Comparison of ENCODE assay signal across 21 mouse cellular contexts in genomic region chr5:111594111-111594510, GRCm38 (mm10).
DNase-seq lines count a peak whose midpoint lies in the region; ATAC-seq and TF ChIP-seq lines count a peak whose summit lies in the region.
"Had no signal": no experiment of that assay in that cellular context is flagged by ENCODE, and none has a peak within 500 bp of the region (broad histone marks: within the 10 kb centered on the region; RNA-seq: fewer than 3 reads in every experiment).

No protein-coding gene starts in this region.

- no peak overlapping the region for H3K4me2 ChIP-seq in hindbrain, embryonic 12.5 days (replicated peaks)
- no peak overlapping the region for H3K4me2 ChIP-seq in hindbrain, postnatal 0 days (ENCODE audit: low read depth, low read length)
- no peak overlapping the region for H3K4me2 ChIP-seq in forebrain, embryonic 13.5 days
- H3K4me2 ChIP-seq in midbrain, embryonic 15.5 days, result no peak overlapping the region
- no peak overlapping the region for H3K4me2 ChIP-seq in neural tube, embryonic 15.5 days
- H3K4me2 ChIP-seq: embryonic facial prominence, embryonic 13.5 days; limb, embryonic 13.5 days; liver, embryonic 13.5 days; lung, embryonic 14.5 days had no signal

- no peak for DNase-seq in hindbrain, postnatal 0 days (ENCODE audit: low spot score)
- DNase-seq in ZHBTc4 (ENCODE audit: low read depth, low spot score), result peak; percentile 56
- DNase-seq in lung, postnatal 14 days, result no peak
- DNase-seq: adrenal gland, adult 8-10 months; cerebellum, adult 9-10 months; heart, postnatal 10 days; kidney, adult 11 months; kidney, postnatal 10 days; layer of hippocampus, postnatal 36 days; liver, embryonic 13.5 days; lung, embryonic 14.5 days; lung, postnatal 4 days had no signal

- no peaks in the 10 kb centered on the region for H3K9me3 ChIP-seq in hindbrain, embryonic 12.5 days (replicated peaks)
- H3K9me3 ChIP-seq in hindbrain, postnatal 0 days (ENCODE audit: low read length), result no peaks in the 10 kb centered on the region
- no peaks in the 10 kb centered on the region for H3K9me3 ChIP-seq in forebrain, embryonic 13.5 days (replicated peaks)
- no peaks in the 10 kb centered on the region for H3K9me3 ChIP-seq in midbrain, embryonic 15.5 days
- no peaks in the 10 kb centered on the region for H3K9me3 ChIP-seq in neural tube, embryonic 15.5 days (replicated peaks)
- H3K9me3 ChIP-seq: embryonic facial prominence, embryonic 13.5 days; limb, embryonic 13.5 days; liver, embryonic 13.5 days had no signal

- H3K4me1 ChIP-seq in hindbrain, embryonic 12.5 days, result peaks cover 62% of the 10 kb centered on the region
- H3K4me1 ChIP-seq in hindbrain, postnatal 0 days (ENCODE audit: insufficient read depth, low read length), result no peaks in the 10 kb centered on the region; the same call in 1 of the 2 replicates
- peaks cover 82% of the 10 kb centered on the region for H3K4me1 ChIP-seq in forebrain, embryonic 13.5 days
- H3K4me1 ChIP-seq in midbrain, embryonic 15.5 days, result peaks cover 55% of the 10 kb centered on the region
- peaks cover 18% of the 10 kb centered on the region for H3K4me1 ChIP-seq in neural tube, embryonic 15.5 days
- H3K4me1 ChIP-seq: liver, embryonic 13.5 days had no signal

- H3K27me3 ChIP-seq in hindbrain, embryonic 12.5 days, result no peaks in the 10 kb centered on the region
- H3K27me3 ChIP-seq in hindbrain, postnatal 0 days (ENCODE audit: insufficient read depth, low read length), result no peaks in the 10 kb centered on the region
- H3K27me3 ChIP-seq in forebrain, embryonic 13.5 days, result no peaks in the 10 kb centered on the region
- no peaks in the 10 kb centered on the region for H3K27me3 ChIP-seq in midbrain, embryonic 15.5 days (replicated peaks)
- no peaks in the 10 kb centered on the region for H3K27me3 ChIP-seq in neural tube, embryonic 15.5 days (replicated peaks)
- H3K27me3 ChIP-seq: CH12.LX; embryonic facial prominence, embryonic 13.5 days; limb, embryonic 13.5 days; liver, embryonic 13.5 days had no signal

- no peak overlapping the region for H3K9ac ChIP-seq in hindbrain, embryonic 12.5 days
- no peak overlapping the region for H3K9ac ChIP-seq in hindbrain, postnatal 0 days (replicated peaks; ENCODE audit: low read length)
- no peak overlapping the region for H3K9ac ChIP-seq in forebrain, embryonic 13.5 days
- no peak overlapping the region for H3K9ac ChIP-seq in midbrain, embryonic 15.5 days
- H3K9ac ChIP-seq in neural tube, embryonic 15.5 days (replicated peaks), result no peak overlapping the region
- H3K9ac ChIP-seq: embryonic facial prominence, embryonic 13.5 days; limb, embryonic 13.5 days; liver, embryonic 13.5 days; lung, embryonic 14.5 days had no signal

- H3K4me3 ChIP-seq in hindbrain, embryonic 12.5 days, result no peak overlapping the region
- H3K4me3 ChIP-seq in hindbrain, postnatal 0 days (ENCODE audit: low read length), result no peak overlapping the region
- H3K4me3 ChIP-seq in forebrain, embryonic 13.5 days, result no peak overlapping the region
- no peak overlapping the region for H3K4me3 ChIP-seq in midbrain, embryonic 15.5 days
- H3K4me3 ChIP-seq in neural tube, embryonic 15.5 days (replicated peaks), result no peak overlapping the region
- H3K4me3 ChIP-seq: embryonic facial prominence, embryonic 13.5 days; layer of hippocampus, adult 2 months; limb, embryonic 13.5 days; liver, embryonic 13.5 days had no signal

- no peaks in the 10 kb centered on the region for H3K36me3 ChIP-seq in hindbrain, embryonic 12.5 days
- H3K36me3 ChIP-seq in hindbrain, postnatal 0 days (ENCODE audit: insufficient read depth, low read length), result no peaks in the 10 kb centered on the region
- no peaks in the 10 kb centered on the region for H3K36me3 ChIP-seq in forebrain, embryonic 13.5 days (ENCODE audit: poor library complexity, severe bottlenecking)
- no peaks in the 10 kb centered on the region for H3K36me3 ChIP-seq in midbrain, embryonic 15.5 days (replicated peaks)
- H3K36me3 ChIP-seq in neural tube, embryonic 15.5 days, result no peaks in the 10 kb centered on the region
- H3K36me3 ChIP-seq: embryonic facial prominence, embryonic 13.5 days; limb, embryonic 13.5 days; liver, embryonic 13.5 days had no signal

- no peak for ATAC-seq in hindbrain, embryonic 12.5 days (ENCODE audit: low FRiP score)
- ATAC-seq in hindbrain, postnatal 0 days, result no peak
- ATAC-seq in forebrain, embryonic 13.5 days, result no peak
- ATAC-seq in midbrain, embryonic 15.5 days (replicated peaks), result no peak
- ATAC-seq in neural tube, embryonic 15.5 days (ENCODE audit: low FRiP score), result no peak

- H3K27ac ChIP-seq in hindbrain, embryonic 12.5 days, result peak overlapping the region; percentile 83
- H3K27ac ChIP-seq in hindbrain, postnatal 0 days, result no peak overlapping the region
- H3K27ac ChIP-seq in forebrain, embryonic 13.5 days, result peak overlapping the region; percentile 96
- peak overlapping the region; percentile 82; the same call in 1 of the 2 replicates for H3K27ac ChIP-seq in midbrain, embryonic 15.5 days
- H3K27ac ChIP-seq in neural tube, embryonic 15.5 days (replicated peaks), result no peak overlapping the region
- H3K27ac ChIP-seq: embryonic facial prominence, embryonic 13.5 days; limb, embryonic 13.5 days; liver, embryonic 13.5 days; stomach, postnatal 0 days had no signal

- TF ChIP-seq CTCF in hindbrain, postnatal 0 days (IDR thresholded peaks at IDR 0.05; ENCODE audit: low read depth), result no peak

- WGBS in hindbrain, embryonic 12.5 days, result 85% methylated on average over 5 of the region's 5 CpGs
- 72% methylated on average over 5 of the region's 5 CpGs for WGBS in hindbrain, postnatal 0 days
- WGBS in forebrain, embryonic 13.5 days, result 88% methylated on average over 5 of the region's 5 CpGs
- 91% methylated on average over 5 of the region's 5 CpGs for WGBS in midbrain, embryonic 15.5 days
- 80% methylated on average over 5 of the region's 5 CpGs for WGBS in neural tube, embryonic 15.5 days

Comparison
In these comparisons a context has a peak if more than half of its experiments do, and no peak if none do; other contexts are left out.
1. H3K27ac ChIP-seq: peak in hindbrain, embryonic 12.5 days (single experiment), forebrain, embryonic 13.5 days (single experiment) and midbrain, embryonic 15.5 days (single experiment); none in hindbrain, postnatal 0 days (single experiment) and neural tube, embryonic 15.5 days (single experiment).